Mouse (Mus musculus) kidney, embryonic 14.5 days (tissue): ENCODE measurements at regions not wholly inside any gene's neighbourhood (a gene's known extent, or its start where the extent isn't known, plus 50 kb on each side); places are given as distances from the start of the nearest gene placed in this dataset.

Source experiments
- ATAC-seq: fragments of 200-750 bp; cut with Nextera tagmentation; 2 replicates; pipeline ENCODE4 v1.8.0; 2017; ENCODE audit warnings: moderate number of reproducible peaks, mild to moderate bottlenecking, moderate TSS enrichment, moderate library complexity; ENCODE audit not compliant: low FRiP score, low TSS enrichment
- H3K27ac ChIP-seq: fragments of 300-500 bp; sonication (generic); 2 replicates; pipeline ENCODE4 v1.5.1; 2014; ENCODE audit warnings: low read depth, mild to moderate bottlenecking, low read length, moderate library complexity, mixed read lengths
- H3K27me3 ChIP-seq: fragments of 300-500 bp; sonication (generic); 2 replicates; pipeline ENCODE4 v1.6.1; 2014; ENCODE audit warnings: mild to moderate bottlenecking, low read length; ENCODE audit not compliant: control insufficient read depth, insufficient read depth
- H3K36me3 ChIP-seq: fragments of 300-500 bp; sonication (generic); 2 replicates; pipeline ENCODE4 v1.6.1; 2014; ENCODE audit warnings: low read length, mixed read lengths; ENCODE audit not compliant: control insufficient read depth, insufficient read depth
- H3K4me1 ChIP-seq: fragments of 300-500 bp; sonication (generic); 2 replicates; pipeline ENCODE4 v1.6.1; 2014; ENCODE audit warnings: low read length, mixed read lengths; ENCODE audit not compliant: control insufficient read depth, insufficient read depth
- H3K4me2 ChIP-seq: fragments of 300-500 bp; sonication (generic); replicated peaks from 2 replicates; pipeline ENCODE4 v1.6.1; 2014; ENCODE audit warnings: low read depth, mild to moderate bottlenecking, low read length
- H3K4me3 ChIP-seq: fragments of 300-500 bp; sonication (generic); 2 replicates; pipeline ENCODE4 v1.5.1; 2014; ENCODE audit warnings: mild to moderate bottlenecking, low read length
- H3K9ac ChIP-seq: fragments of 300-500 bp; sonication (generic); 2 replicates; pipeline ENCODE4 v1.6.1; 2014; ENCODE audit warnings: low read depth, mild to moderate bottlenecking, low read length, moderate library complexity
- H3K9me3 ChIP-seq: fragments of 300-500 bp; sonication (generic); 2 replicates; pipeline ENCODE4 v1.6.1; 2016; ENCODE audit warnings: low read length; ENCODE audit not compliant: control insufficient read depth
- WGBS: fragments of 180-500 bp; shearing (Covaris S2); extraction: QIAGEN DNeasy Blood & Tissue Kit; methylation state at CpG from one replicate; pipeline ENCODE4 v1.1.7; 2014; 5-methylcytosine and 5-hydroxymethylcytosine counted together

GRCm38 (mm10) chr9:76653311-76653710, 86.4 kb upstream of the Fam83b start:
- Histone ChIP-seq H3K4me2 (no peak overlapping the region), H3K4me3 (no peak overlapping the region), H3K36me3 (no peaks in the 10 kb centered on the region), H3K9ac (no peak overlapping the region), H3K9me3 (no peaks in the 10 kb centered on the region), H3K4me1 (no peaks in the 10 kb centered on the region), H3K27ac (no peak overlapping the region), H3K27me3 (no peaks in the 10 kb centered on the region)
- 82% methylated on average over 2 of the region's 2 CpGs for WGBS
- no peak for ATAC-seq

- Histone ChIP-seq H3K27ac (no peak overlapping the region), H3K4me1 (no peaks in the 10 kb centered on the region), H3K4me3 (no peak overlapping the region), H3K27me3 (no peaks in the 10 kb centered on the region), H3K4me2 (no peak overlapping the region), H3K36me3 (no peaks in the 10 kb centered on the region), H3K9me3 (no peaks in the 10 kb centered on the region), H3K9ac (no peak overlapping the region)
- 83% methylated on average over 1 of the region's 1 CpGs for WGBS
- ATAC-seq, result no peak
Observed at GRCm38 (mm10) chr9:76649484-76649883, 82.6 kb upstream of the Fam83b start.

- H3K27me3 ChIP-seq, result no peaks in the 10 kb centered on the region
- H3K36me3 ChIP-seq, result no peaks in the 10 kb centered on the region
- no peak overlapping the region for H3K4me3 ChIP-seq
- no peak overlapping the region for H3K4me2 ChIP-seq
- H3K27ac ChIP-seq, result no peak overlapping the region
- no peaks in the 10 kb centered on the region for H3K4me1 ChIP-seq
- H3K9ac ChIP-seq, result no peak overlapping the region
- H3K9me3 ChIP-seq, result no peaks in the 10 kb centered on the region
- ATAC-seq, result no peak
Observed at GRCm38 (mm10) chr9:76646383-76646782, 79.5 kb upstream of the Fam83b start.
